Mouse (Mus musculus) bone marrow, adult 2 months (tissue): ENCODE data around the gene Pi4kb.

Experiments used
- CTCF ChIP-seq: fragments of 200-500 bp; IDR thresholded peaks from 2 replicates; pipeline ENCODE4 v1.5.1; 2011; ENCODE audit warnings: low read length, control low read depth; ENCODE audit not compliant: control insufficient read depth, insufficient read depth
- POLR2A ChIP-seq: fragments of 200-500 bp; IDR thresholded peaks from 2 replicates; pipeline ENCODE4 v1.6.1; 2011; ENCODE audit warnings: low read depth, mild to moderate bottlenecking, control low read depth, low read length, borderline replicate concordance; ENCODE audit not compliant: control insufficient read depth

DNA sequence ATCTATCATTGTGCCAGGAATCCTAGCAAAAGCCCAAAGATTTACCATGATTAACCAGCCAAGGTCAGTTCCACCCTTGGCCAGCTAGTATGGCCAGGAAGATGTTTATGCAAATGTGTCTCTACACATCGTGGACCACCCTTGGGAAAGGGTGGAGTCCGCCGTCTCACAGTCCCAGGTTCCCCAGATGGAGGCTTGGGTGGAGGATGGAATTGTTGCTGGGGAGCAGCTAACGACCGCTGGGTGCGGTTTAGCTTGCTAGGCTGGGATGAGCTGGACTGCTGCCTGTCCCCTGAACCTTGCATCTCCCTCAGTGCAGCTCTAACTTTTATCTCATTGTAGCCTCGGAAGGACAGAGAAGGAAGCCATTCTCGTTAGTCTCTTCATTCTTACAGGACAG, 14.7 kb upstream of the Pi4kb start:
- TF ChIP-seq POLR2A (no peak), CTCF (no peak)
